Mouse (Mus musculus) embryonic facial prominence, embryonic 13.5 days (tissue): ENCODE data around the gene Slc25a17. TPM values are rescaled to one million over a fixed set of nuclear protein-coding genes. Genes with fewer than 3 reads are reported as not detected.

Source experiments
- ATAC-seq: fragments of 200-750 bp; cut with Nextera tagmentation; 2 replicates; pipeline ENCODE4 v1.8.0; 2017; ENCODE audit warnings: low read depth; ENCODE audit not compliant: insufficient number of reproducible peaks, insufficient read depth, low FRiP score, low TSS enrichment
- H3K27ac ChIP-seq: fragments of 300-500 bp; sonication (generic); 2 replicates; pipeline ENCODE4 v1.5.1; 2015; ENCODE audit warnings: moderate library complexity, mild to moderate bottlenecking, inconsistent platforms
- H3K27me3 ChIP-seq: fragments of 300-500 bp; sonication (generic); 2 replicates; pipeline ENCODE4 v1.6.1; 2015; ENCODE audit warnings: mild to moderate bottlenecking, inconsistent platforms
- H3K36me3 ChIP-seq: fragments of 300-500 bp; sonication (generic); 2 replicates; pipeline ENCODE4 v1.6.1; 2015; ENCODE audit warnings: mild to moderate bottlenecking, inconsistent platforms
- H3K4me1 ChIP-seq: fragments of 300-500 bp; sonication (generic); 2 replicates; pipeline ENCODE4 v1.6.1; 2015; ENCODE audit warnings: inconsistent platforms
- H3K4me2 ChIP-seq: fragments of 300-500 bp; sonication (generic); 2 replicates; pipeline ENCODE4 v1.6.1; 2015; ENCODE audit warnings: moderate library complexity, mild to moderate bottlenecking, inconsistent platforms
- H3K4me3 ChIP-seq: fragments of 300-500 bp; sonication (generic); 2 replicates; pipeline ENCODE4 v1.5.1; 2015; ENCODE audit warnings: mild to moderate bottlenecking, inconsistent platforms
- H3K9ac ChIP-seq: fragments of 300-500 bp; sonication (generic); 2 replicates; pipeline ENCODE4 v1.6.1; 2015; ENCODE audit warnings: mild to moderate bottlenecking, inconsistent platforms
- H3K9me3 ChIP-seq: fragments of 300-500 bp; sonication (generic); 2 replicates; pipeline ENCODE4 v1.6.1; 2016; ENCODE audit warnings: inconsistent platforms
- WGBS: fragments of 180-500 bp; shearing (Covaris S2); methylation state at CpG from one replicate; pipeline ENCODE4 v1.1.7; 2015; ENCODE audit warnings: mixed read lengths; 5-methylcytosine and 5-hydroxymethylcytosine counted together
- polyA plus RNA-seq: library from polyadenylated mRNA; unstranded; fragments of >200 nt; fragmentation: Nextera tagmentation; extraction: Ambion mirVana; gene quantifications from 2 replicates; pipeline ENCODE4 v1.2.1, GENCODE M21; 2015

Slc25a17 gene
- polyA plus RNA-seq, 1 experiment from 2014 or later, result 128 TPM

DNA sequence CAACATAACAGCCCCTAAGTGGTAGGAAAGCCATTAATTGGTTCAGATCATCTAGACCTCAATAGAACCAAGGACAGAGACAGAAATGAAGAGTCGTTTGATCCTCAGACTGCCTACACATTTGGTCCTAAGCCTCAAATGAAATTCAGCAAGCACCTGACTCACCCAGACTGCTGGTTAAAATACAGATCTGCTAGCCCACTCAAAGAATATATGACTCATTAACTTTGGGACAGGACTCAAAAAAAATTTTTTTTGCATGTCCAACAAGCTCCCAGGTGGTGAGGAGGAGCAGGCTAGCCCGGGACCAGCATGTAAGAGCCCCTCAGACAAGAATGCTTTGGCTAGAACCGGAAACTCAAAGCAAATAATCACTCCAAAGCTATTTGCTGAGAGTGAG is 40.5 kb downstream of the Slc25a17 start:
- H3K9me3 ChIP-seq, result no peaks in the 10 kb centered on the region
- no peak overlapping the region for H3K9ac ChIP-seq
- ATAC-seq, result no peak
- H3K27ac ChIP-seq, result no peak overlapping the region
- H3K4me3 ChIP-seq, result no peak overlapping the region
- H3K27me3 ChIP-seq, result no peaks in the 10 kb centered on the region
- WGBS, result 95% methylated on average over 3 of the region's 3 CpGs
- H3K4me2 ChIP-seq, result no peak overlapping the region
- H3K36me3 ChIP-seq, result peaks cover 83% of the 10 kb centered on the region
- H3K4me1 ChIP-seq, result no peaks in the 10 kb centered on the region

GRCm38 (mm10) chr15:81319462-81319861 is 41.1 kb downstream of the Slc25a17 start:
- H3K36me3 ChIP-seq, result peaks cover 78% of the 10 kb centered on the region
- H3K4me1 ChIP-seq, result no peaks in the 10 kb centered on the region
- H3K27ac ChIP-seq, result no peak overlapping the region
- ATAC-seq, result no peak
- no peak overlapping the region for H3K4me2 ChIP-seq
- H3K9me3 ChIP-seq, result no peaks in the 10 kb centered on the region
- H3K9ac ChIP-seq, result no peak overlapping the region
- WGBS, result 92% methylated on average over 9 of the region's 9 CpGs
- no peaks in the 10 kb centered on the region for H3K27me3 ChIP-seq
- H3K4me3 ChIP-seq, result no peak overlapping the region

DNA sequence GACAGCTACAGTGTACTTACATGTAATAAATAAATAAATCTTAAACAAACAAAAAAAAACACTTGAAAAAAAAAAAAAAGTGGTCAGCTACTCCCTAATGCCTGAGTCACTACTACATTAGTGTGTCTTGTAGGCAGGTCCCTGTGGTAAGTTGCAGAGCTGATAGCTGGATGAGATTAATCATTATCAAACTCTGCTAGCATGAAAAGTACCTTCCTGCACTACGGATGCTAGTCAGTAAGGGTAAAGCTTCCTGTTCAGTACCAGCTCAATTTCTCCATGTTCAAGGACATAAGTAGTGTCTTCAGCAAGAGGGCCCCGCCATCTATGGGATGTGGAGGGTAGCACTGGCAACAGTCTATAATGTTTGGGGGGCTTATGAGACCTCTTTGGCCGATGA is 46.7 kb downstream of the Slc25a17 start:
- no peak for ATAC-seq
- Histone ChIP-seq H3K4me2 (no peak overlapping the region), H3K9me3 (no peaks in the 10 kb centered on the region), H3K27ac (no peak overlapping the region), H3K27me3 (no peaks in the 10 kb centered on the region), H3K4me3 (no peak overlapping the region), H3K9ac (no peak overlapping the region), H3K4me1 (no peaks in the 10 kb centered on the region), H3K36me3 (peaks cover 38% of the 10 kb centered on the region)
- 97% methylated on average over 3 of the region's 3 CpGs for WGBS

- H3K4me1 ChIP-seq, result no peaks in the 10 kb centered on the region
- no peaks in the 10 kb centered on the region for H3K27me3 ChIP-seq
- no peak overlapping the region for H3K4me2 ChIP-seq
- H3K4me3 ChIP-seq, result no peak overlapping the region
- H3K27ac ChIP-seq, result no peak overlapping the region
- H3K36me3 ChIP-seq, result peaks cover 10% of the 10 kb centered on the region
- no peaks in the 10 kb centered on the region for H3K9me3 ChIP-seq
- no peak overlapping the region for H3K9ac ChIP-seq
- 49% methylated on average over 6 of the region's 6 CpGs for WGBS
- ATAC-seq, result no peak
Measured at GRCm38 (mm10) chr15:81311026-81311425, 49.6 kb downstream of the Slc25a17 start.

GRCm38 (mm10) chr15:81310353-81310752 is 50.3 kb downstream of the Slc25a17 start:
- ATAC-seq, result no peak
- no peak overlapping the region for H3K27ac ChIP-seq
- 92% methylated on average over 9 of the region's 9 CpGs for WGBS
- no peak overlapping the region for H3K4me2 ChIP-seq
- H3K9me3 ChIP-seq, result no peaks in the 10 kb centered on the region
- H3K4me1 ChIP-seq, result peaks cover 2% of the 10 kb centered on the region
- H3K27me3 ChIP-seq, result no peaks in the 10 kb centered on the region
- H3K36me3 ChIP-seq, result peaks cover 7% of the 10 kb centered on the region; the same call in 1 of the 2 replicates
- H3K9ac ChIP-seq, result no peak overlapping the region
- no peak overlapping the region for H3K4me3 ChIP-seq

- no peaks in the 10 kb centered on the region for H3K27me3 ChIP-seq
- ATAC-seq, result no peak
- H3K9me3 ChIP-seq, result no peaks in the 10 kb centered on the region
- H3K9ac ChIP-seq, result no peak overlapping the region
- peaks cover 10% of the 10 kb centered on the region for H3K4me1 ChIP-seq
- WGBS, result 92% methylated on average over 7 of the region's 7 CpGs
- H3K4me2 ChIP-seq, result no peak overlapping the region
- H3K27ac ChIP-seq, result no peak overlapping the region
- H3K36me3 ChIP-seq, result 0 out of 2 replicates have a peak, but pooled peaks cover 2% of the 10 kb centered on the region
- no peak overlapping the region for H3K4me3 ChIP-seq
Measured at GRCm38 (mm10) chr15:81308038-81308437, 52.6 kb downstream of the Slc25a17 start.

DNA sequence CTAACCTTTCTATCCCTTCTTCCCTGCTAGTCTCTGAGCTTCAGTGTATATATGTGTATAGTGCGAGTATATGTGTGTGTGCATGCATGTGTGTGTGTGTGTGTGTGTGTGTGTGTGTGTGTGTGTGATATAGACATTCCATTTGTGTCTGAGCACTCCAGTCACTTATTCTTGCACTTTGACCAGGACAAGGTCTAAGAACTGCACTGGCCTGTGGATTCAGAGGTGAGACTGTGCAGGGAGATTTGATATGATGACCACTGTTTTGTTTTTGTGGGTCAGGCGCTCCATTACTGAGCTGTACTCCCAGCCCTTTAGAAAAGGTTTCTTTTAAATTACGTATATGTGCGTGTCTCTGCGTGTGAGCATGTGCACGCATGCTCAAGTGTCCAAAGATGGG is 54.1 kb downstream of the Slc25a17 start:
- Histone ChIP-seq H3K9me3 (no peaks in the 10 kb centered on the region), H3K36me3 (no peaks in the 10 kb centered on the region), H3K9ac (no peak overlapping the region), H3K4me2 (no peak overlapping the region), H3K4me1 (peaks cover 10% of the 10 kb centered on the region), H3K27me3 (no peaks in the 10 kb centered on the region), H3K4me3 (no peak overlapping the region), H3K27ac (no peak overlapping the region)
- WGBS, result 94% methylated on average over 6 of the region's 6 CpGs
- ATAC-seq, result no peak

GRCm38 (mm10) chr15:81305035-81305434 is 55.6 kb downstream of the Slc25a17 start:
- Histone ChIP-seq H3K4me3 (no peak overlapping the region), H3K36me3 (no peaks in the 10 kb centered on the region), H3K4me2 (no peak overlapping the region), H3K9ac (no peak overlapping the region), H3K27me3 (no peaks in the 10 kb centered on the region), H3K9me3 (no peaks in the 10 kb centered on the region), H3K27ac (peak overlapping the region; percentile 22; the same call in 1 of the 2 replicates), H3K4me1 (peaks cover 13% of the 10 kb centered on the region)
- no peak for ATAC-seq
- WGBS, result 47% methylated on average over 8 of the region's 8 CpGs

- H3K9me3 ChIP-seq, result no peaks in the 10 kb centered on the region
- H3K4me3 ChIP-seq, result no peak overlapping the region
- H3K36me3 ChIP-seq, result no peaks in the 10 kb centered on the region
- no peak for ATAC-seq
- peaks cover 13% of the 10 kb centered on the region for H3K4me1 ChIP-seq
- no peaks in the 10 kb centered on the region for H3K27me3 ChIP-seq
- H3K27ac ChIP-seq, result no peak overlapping the region
- WGBS, result 90% methylated on average over 7 of the region's 7 CpGs
- H3K9ac ChIP-seq, result no peak overlapping the region
- H3K4me2 ChIP-seq, result no peak overlapping the region
Measured at GRCm38 (mm10) chr15:81304006-81304405, 56.6 kb downstream of the Slc25a17 start.

DNA sequence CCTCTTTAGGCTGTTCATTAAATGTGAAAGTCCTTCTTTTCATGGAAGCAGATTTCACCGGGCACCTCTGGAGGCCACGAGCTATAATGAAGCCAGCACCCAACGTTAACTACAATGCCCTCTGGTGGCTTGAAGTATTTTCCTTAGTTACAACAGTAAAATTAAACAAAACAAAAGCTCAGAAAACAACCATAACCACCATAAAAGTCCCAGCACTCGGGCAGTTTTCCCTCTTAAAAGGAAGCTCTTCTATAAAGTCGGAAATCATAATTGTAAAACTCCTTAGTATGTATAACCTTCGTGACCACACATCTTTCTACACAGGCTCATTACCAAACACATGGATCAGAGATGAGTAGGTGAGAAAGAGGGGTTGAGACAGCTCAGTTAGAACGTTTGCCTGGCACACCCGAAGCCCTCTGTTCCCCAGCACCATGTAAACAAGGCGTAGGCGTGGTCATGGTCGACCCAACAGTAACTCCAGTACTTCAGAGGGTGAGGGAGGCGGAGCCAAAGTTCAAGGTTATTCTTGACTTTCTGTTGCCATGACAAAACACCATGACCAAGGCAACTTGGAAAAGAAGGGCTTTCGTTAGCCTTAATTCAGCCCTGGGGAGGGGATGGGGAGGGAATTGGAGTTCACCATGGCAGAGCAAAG is 58.3 kb downstream of the Slc25a17 start:
- ATAC-seq, result no peak
- no peak overlapping the region for H3K4me2 ChIP-seq
- no peaks in the 10 kb centered on the region for H3K36me3 ChIP-seq
- no peak overlapping the region for H3K4me3 ChIP-seq
- H3K9me3 ChIP-seq, result no peaks in the 10 kb centered on the region
- no peak overlapping the region for H3K9ac ChIP-seq
- H3K27me3 ChIP-seq, result no peaks in the 10 kb centered on the region
- WGBS, result 74% methylated on average over 13 of the region's 13 CpGs
- H3K27ac ChIP-seq, result no peak overlapping the region
- peaks cover 13% of the 10 kb centered on the region for H3K4me1 ChIP-seq

- no peak overlapping the region for H3K4me2 ChIP-seq
- H3K27ac ChIP-seq, result no peak overlapping the region
- no peaks in the 10 kb centered on the region for H3K36me3 ChIP-seq
- H3K27me3 ChIP-seq, result no peaks in the 10 kb centered on the region
- H3K9ac ChIP-seq, result no peak overlapping the region
- no peaks in the 10 kb centered on the region for H3K9me3 ChIP-seq
- no peak for ATAC-seq
- 66% methylated on average over 16 of the region's 16 CpGs for WGBS
- peaks cover 13% of the 10 kb centered on the region for H3K4me1 ChIP-seq
- no peak overlapping the region for H3K4me3 ChIP-seq
Measured at GRCm38 (mm10) chr15:81301193-81302070, 59.2 kb downstream of the Slc25a17 start.

DNA sequence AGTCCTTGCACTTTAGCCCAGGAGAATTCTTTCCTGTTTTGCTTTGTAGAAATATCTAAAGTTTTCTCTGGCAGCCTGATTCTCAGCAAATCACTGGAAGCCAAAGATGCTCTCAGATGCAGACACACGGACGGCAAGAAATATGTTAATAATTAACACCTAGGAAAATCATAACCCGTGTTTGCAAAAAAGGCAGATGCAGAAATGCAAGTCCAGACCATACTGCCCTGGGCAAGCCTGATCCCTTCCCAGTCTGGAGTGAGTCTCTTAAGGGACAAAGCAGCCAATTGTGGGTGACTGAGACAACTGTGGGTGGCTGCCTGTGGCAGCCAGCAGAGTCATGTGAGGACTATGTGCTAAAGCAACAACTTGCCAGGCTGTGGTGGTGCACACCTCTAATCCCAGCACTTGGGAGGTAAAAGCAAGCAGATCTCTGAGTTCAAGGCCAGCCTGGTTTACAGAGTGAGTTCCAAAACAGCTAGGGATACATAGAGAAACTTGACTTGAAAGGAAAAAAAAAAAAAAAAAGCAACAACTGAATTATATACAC is 60.0 kb downstream of the Slc25a17 start:
- peaks cover 13% of the 10 kb centered on the region for H3K4me1 ChIP-seq
- H3K4me3 ChIP-seq, result no peak overlapping the region
- H3K9me3 ChIP-seq, result no peaks in the 10 kb centered on the region
- no peaks in the 10 kb centered on the region for H3K27me3 ChIP-seq
- H3K4me2 ChIP-seq, result no peak overlapping the region
- H3K27ac ChIP-seq, result no peak overlapping the region
- WGBS, result 43% methylated on average over 3 of the region's 3 CpGs
- no peak overlapping the region for H3K9ac ChIP-seq
- no peaks in the 10 kb centered on the region for H3K36me3 ChIP-seq
- ATAC-seq, result no peak
